Mouse (Mus musculus) thymus, adult 2 months (tissue): ENCODE data around the gene Plekha5. TPM values are rescaled to one million over a fixed set of nuclear protein-coding genes. Genes with fewer than 3 reads are reported as not detected.

ENCODE experiments used
- DNase-seq: peaks from one replicate; pipeline ENCODE4 v3.0.0; 2021
- H3K27ac ChIP-seq: fragments of 200-500 bp; 2 replicates; pipeline ENCODE4 v1.5.1; 2012; ENCODE audit warnings: low read length, control low read depth; ENCODE audit not compliant: control insufficient read depth, insufficient read depth
- H3K27me3 ChIP-seq: fragments of 200-500 bp; 2 replicates; pipeline ENCODE4 v1.6.1; 2012; ENCODE audit warnings: mild to moderate bottlenecking, low read length, moderate library complexity, mixed read lengths; ENCODE audit not compliant: control insufficient read depth, insufficient read depth
- H3K36me3 ChIP-seq: fragments of 200-500 bp; 2 replicates; pipeline ENCODE4 v1.6.1; 2012; ENCODE audit warnings: mild to moderate bottlenecking, low read length, moderate library complexity; ENCODE audit not compliant: control insufficient read depth, insufficient read depth
- H3K4me1 ChIP-seq: fragments of 200-500 bp; replicated peaks from 2 replicates; pipeline ENCODE4 v1.6.1; 2012; ENCODE audit warnings: low read length; ENCODE audit not compliant: control insufficient read depth, insufficient read depth
- H3K4me3 ChIP-seq: fragments of 200-500 bp; 2 replicates; pipeline ENCODE4 v1.5.1; 2012; ENCODE audit warnings: mild to moderate bottlenecking, low read length, control low read depth, moderate library complexity; ENCODE audit not compliant: control insufficient read depth, insufficient read depth
- CTCF ChIP-seq: fragments of 200-500 bp; IDR thresholded peaks from 2 replicates; pipeline ENCODE4 v1.5.1; 2012; ENCODE audit warnings: mild to moderate bottlenecking, control low read depth, low read length, moderate library complexity, borderline replicate concordance; ENCODE audit not compliant: control insufficient read depth, poor library complexity, insufficient read depth; ENCODE audit errors: extremely low read depth
- POLR2A ChIP-seq: fragments of 200-500 bp; IDR thresholded peaks from 2 replicates; pipeline ENCODE4 v1.6.1; 2012; ENCODE audit warnings: mild to moderate bottlenecking, low read length, control low read depth, moderate library complexity; ENCODE audit not compliant: control insufficient read depth, poor library complexity, insufficient read depth; ENCODE audit errors: extremely low read depth
- WGBS: fragments of 180-500 bp; shearing (Covaris S2); methylation state at CpG from one replicate; pipeline ENCODE4 v1.1.7; 2018; 5-methylcytosine and 5-hydroxymethylcytosine counted together
- polyA plus RNA-seq: library from polyadenylated mRNA; depleted of rRNA; stranded (reverse); fragments of >200 nt; gene quantifications from 2 replicates; pipeline ENCODE4 v1.2.3, GENCODE M21; 2012

The Plekha5 gene
- polyA plus RNA-seq, 1 experiment = 25.5 TPM

- no peak for DNase-seq
- TF ChIP-seq CTCF (no peak), POLR2A (no peak)
- H3K36me3 ChIP-seq = no peaks in the 10 kb centered on the region
- peaks cover 19% of the 10 kb centered on the region for H3K4me1 ChIP-seq
- WGBS = 55% methylated on average over 5 of the region's 5 CpGs
- no peaks in the 10 kb centered on the region for H3K27me3 ChIP-seq
- H3K4me3 ChIP-seq = no peak overlapping the region
- H3K27ac ChIP-seq = no peak overlapping the region
Measured at GRCm38 (mm10) chr6:140548082-140548769, 124.4 kb downstream of the Plekha5 start.

- peaks cover 19% of the 10 kb centered on the region for H3K4me1 ChIP-seq
- H3K27ac ChIP-seq = no peak overlapping the region
- 82% methylated on average over 13 of the region's 13 CpGs for WGBS
- no peak overlapping the region for H3K4me3 ChIP-seq
- no peak for DNase-seq
- H3K36me3 ChIP-seq = no peaks in the 10 kb centered on the region
- TF ChIP-seq CTCF (no peak), POLR2A (no peak)
- H3K27me3 ChIP-seq = no peaks in the 10 kb centered on the region
Measured at GRCm38 (mm10) chr6:140550741-140551140, 126.9 kb downstream of the Plekha5 start.

GRCm38 (mm10) chr6:140554261-140554660 lies 130.4 kb downstream of the Plekha5 start:
- no peaks in the 10 kb centered on the region for H3K27me3 ChIP-seq
- H3K27ac ChIP-seq = no peak overlapping the region
- no peak for DNase-seq
- H3K4me3 ChIP-seq = no peak overlapping the region
- no peak for TF ChIP-seq POLR2A
- TF ChIP-seq CTCF = no peak
- peaks cover 2% of the 10 kb centered on the region; the same call in 1 of the 2 replicates for H3K4me1 ChIP-seq
- 62% methylated on average over 4 of the region's 4 CpGs for WGBS
- H3K36me3 ChIP-seq = no peaks in the 10 kb centered on the region

- Histone ChIP-seq H3K36me3 (no peaks in the 10 kb centered on the region), H3K4me3 (no peak overlapping the region), H3K27me3 (no peaks in the 10 kb centered on the region), H3K4me1 (peaks cover 6% of the 10 kb centered on the region), H3K27ac (no peak overlapping the region)
- TF ChIP-seq POLR2A = no peak
- no peak for TF ChIP-seq CTCF
- no peak for DNase-seq
- WGBS = 43% methylated on average over 6 of the region's 6 CpGs
Measured at GRCm38 (mm10) chr6:140559411-140559810, 135.6 kb downstream of the Plekha5 start.

DNA sequence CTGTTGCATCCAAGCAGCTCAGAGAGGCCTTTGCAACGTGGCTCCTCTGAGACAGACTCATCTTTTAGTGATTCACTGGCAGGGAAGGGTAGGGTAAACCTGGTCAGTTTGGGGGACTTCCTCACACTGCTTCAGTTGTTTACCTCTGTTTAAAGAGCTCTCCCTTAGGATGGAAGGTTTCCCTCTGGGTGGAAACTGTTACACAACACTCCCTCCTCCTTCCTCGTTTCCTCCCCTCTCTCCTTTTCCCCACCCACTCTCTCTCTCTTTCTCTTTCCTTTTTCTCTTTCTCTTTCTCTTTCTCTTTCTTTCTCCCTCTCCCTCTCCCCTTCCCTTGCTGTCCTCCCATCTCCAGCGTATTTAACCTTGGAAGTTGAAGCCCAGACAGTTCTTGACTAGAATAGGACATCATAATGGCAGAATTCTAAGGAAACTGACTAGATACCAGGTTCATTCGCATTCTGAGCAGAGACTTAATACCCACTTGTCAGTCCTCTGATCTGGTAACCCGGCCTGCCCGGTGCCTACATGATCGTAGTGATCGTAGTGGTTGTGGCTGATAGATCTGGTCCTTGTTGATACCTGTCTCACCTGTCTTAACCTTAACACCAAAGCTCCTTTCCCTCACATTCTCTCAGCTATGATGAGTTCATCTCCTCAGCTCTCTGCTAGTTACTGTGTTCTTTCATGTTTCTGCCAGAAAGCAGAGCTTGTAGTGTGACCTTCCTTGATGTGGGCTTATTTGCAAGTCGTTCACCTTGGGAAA lies 137.5 kb downstream of the Plekha5 start:
- H3K36me3 ChIP-seq = no peaks in the 10 kb centered on the region
- no peak for DNase-seq
- H3K4me1 ChIP-seq = peaks cover 6% of the 10 kb centered on the region
- H3K4me3 ChIP-seq = no peak overlapping the region
- TF ChIP-seq CTCF (no peak), POLR2A (no peak)
- 71% methylated on average over 9 of the region's 9 CpGs for WGBS
- H3K27ac ChIP-seq = no peak overlapping the region
- H3K27me3 ChIP-seq = no peaks in the 10 kb centered on the region

- WGBS = 87% methylated on average over 9 of the region's 9 CpGs
- H3K27me3 ChIP-seq = no peaks in the 10 kb centered on the region
- TF ChIP-seq POLR2A (no peak), CTCF (no peak)
Measured at GRCm38 (mm10) chr6:140561917-140562590, 138.2 kb downstream of the Plekha5 start.

More at GRCm38 (mm10) chr6:140561917-140562590, 138.2 kb downstream of the Plekha5 start:
- peaks cover 6% of the 10 kb centered on the region for H3K4me1 ChIP-seq
- H3K4me3 ChIP-seq = no peak overlapping the region
- no peak overlapping the region for H3K27ac ChIP-seq
- H3K36me3 ChIP-seq = no peaks in the 10 kb centered on the region
- DNase-seq = no peak
